Mouse (Mus musculus) embryonic fibroblast, embryonic 13.5 days (primary cell): ENCODE results near the gene Itgb3bp.

Experiments
- CTCF ChIP-seq: IDR thresholded peaks from 2 replicates; pipeline ENCODE4 v1.5.1; 2011; ENCODE audit warnings: mild to moderate bottlenecking, control low read depth, low read length, moderate library complexity, borderline replicate concordance; ENCODE audit not compliant: insufficient read depth
- POLR2A ChIP-seq: IDR thresholded peaks from 2 replicates; pipeline ENCODE4 v1.6.1; 2011; ENCODE audit warnings: low read depth, mild to moderate bottlenecking, control low read depth, low read length, moderate library complexity

DNA sequence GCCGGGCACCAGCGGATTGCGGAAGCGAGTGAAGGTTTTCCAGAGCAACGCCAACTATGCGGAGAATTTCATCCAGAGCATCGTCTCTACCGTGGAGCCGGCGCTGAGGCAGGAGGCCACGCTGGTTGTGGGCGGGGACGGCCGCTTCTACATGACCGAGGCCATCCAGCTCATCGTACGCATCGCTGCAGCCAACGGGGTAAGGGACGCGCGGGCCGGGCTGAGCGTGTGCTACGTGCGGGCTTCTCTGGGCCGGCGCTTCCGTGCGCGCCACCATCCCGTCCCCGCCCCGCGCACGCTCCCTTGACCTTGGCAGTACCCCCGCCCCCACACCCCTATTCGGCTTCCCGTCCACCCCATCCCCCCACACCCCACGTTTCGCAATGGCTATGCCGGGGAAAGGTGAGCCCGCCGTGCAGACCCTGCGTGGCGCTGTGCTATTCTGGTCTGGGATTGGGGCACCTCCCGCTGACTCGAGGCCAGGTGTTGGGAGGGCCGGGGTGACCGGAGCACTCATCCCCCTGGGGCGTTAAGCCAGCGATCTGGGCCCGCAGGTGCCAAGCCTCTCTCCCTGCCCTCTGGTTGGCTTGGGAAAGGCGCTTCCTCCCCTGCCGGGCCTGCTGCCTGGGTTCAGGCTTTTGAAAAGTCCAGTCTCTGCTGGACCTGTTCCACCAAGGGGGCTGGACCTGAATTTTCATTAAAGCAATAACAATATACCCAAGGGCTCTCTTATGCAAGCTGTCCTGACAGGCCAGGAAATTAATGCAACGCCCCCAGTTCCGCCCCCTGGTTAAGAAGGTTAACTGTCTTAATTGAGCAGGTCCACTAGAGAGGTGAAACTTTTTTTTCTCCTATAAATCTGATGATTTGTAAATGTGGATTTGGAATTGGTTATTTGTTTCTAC, at the start of gene Itgb3bp:
- TF ChIP-seq CTCF (no peak), POLR2A (peak; percentile 38; the same call in 1 of the 2 replicates)
